Mouse (Mus musculus): Measurements from ENCODE around the gene Inhbb.

- no peak for TF ChIP-seq EP300 (IDR thresholded peaks at IDR 0.05)
- TF ChIP-seq CTCF (IDR thresholded peaks at IDR 0.05) = no peak
These were observed 30.7 kb downstream of the Inhbb start for GRCm38 (mm10) chr1:119391311-119391710.
